Mouse (Mus musculus) E14TG2a.4 (cell line): ENCODE data around the gene 1110051M20Rik.

Experiments used
- CTCF ChIP-seq: conservative IDR thresholded peaks from 2 replicates; pipeline ENCODE4 v1.5.1; 2014; ENCODE audit warnings: low read length
- NANOG ChIP-seq: IDR thresholded peaks from 2 replicates; pipeline ENCODE4 v1.6.1; 2014; ENCODE audit warnings: borderline replicate concordance, low read length, mixed read lengths
- POU5F1 ChIP-seq: IDR thresholded peaks from 2 replicates; pipeline ENCODE4 v1.6.1; 2014; ENCODE audit warnings: low read length, borderline replicate concordance

- TF ChIP-seq CTCF: no peak
- no peak for TF ChIP-seq NANOG
- no peak for TF ChIP-seq POU5F1
Measured at GRCm38 (mm10) chr2:91476841-91477240, 32.3 kb upstream of the 1110051M20Rik start.
